Mouse (Mus musculus) heart, adult 2 months (tissue): ENCODE data around the gene Ccndbp1. TPM values are rescaled to one million over a fixed set of nuclear protein-coding genes. Genes with fewer than 3 reads are reported as not detected.

Source experiments
- DNase-seq, 2 experiments: peaks; one replicate each; pipeline ENCODE4 v3.0.0; 2021
- H3K27ac ChIP-seq: fragments of 200-600 bp; 2 replicates; pipeline ENCODE4 v1.8.1; 2022
- H3K27me3 ChIP-seq: fragments of 200-500 bp; 2 replicates; pipeline ENCODE4 v1.6.1; 2012; ENCODE audit warnings: mild to moderate bottlenecking, low read length, inconsistent platforms, mixed read lengths; ENCODE audit not compliant: control insufficient read depth, insufficient read depth
- H3K36me3 ChIP-seq: fragments of 200-500 bp; 2 replicates; pipeline ENCODE4 v1.6.1; 2012; ENCODE audit warnings: low read length, inconsistent platforms; ENCODE audit not compliant: control insufficient read depth, insufficient read depth
- H3K4me1 ChIP-seq: fragments of 200-500 bp; 2 replicates; pipeline ENCODE4 v1.6.1; 2011; ENCODE audit warnings: low read length; ENCODE audit not compliant: control insufficient read depth, insufficient read depth
- H3K4me3 ChIP-seq: fragments of 200-600 bp; 2 replicates; pipeline ENCODE4 v1.8.1; 2022
- H3K79me2 ChIP-seq: fragments of 200-500 bp; replicated peaks from 2 replicates; pipeline ENCODE4 v1.6.1; 2012; ENCODE audit warnings: mild to moderate bottlenecking, inconsistent platforms, low read length, moderate library complexity, mixed read lengths; ENCODE audit not compliant: control insufficient read depth, insufficient read depth
- H3K9ac ChIP-seq: fragments of 200-500 bp; 2 replicates; pipeline ENCODE4 v1.6.1; 2012; ENCODE audit warnings: low read depth, mild to moderate bottlenecking, control low read depth, inconsistent platforms, low read length, mixed read lengths
- CTCF ChIP-seq: fragments of 200-600 bp; IDR thresholded peaks from 2 replicates; pipeline ENCODE4 v1.8.1; 2022; ENCODE audit warnings: antibody characterized with exemption, mild to moderate bottlenecking, moderate library complexity
- EP300 ChIP-seq: fragments of 200-500 bp; IDR thresholded peaks from 2 replicates; pipeline ENCODE4 v1.6.1; 2011; ENCODE audit warnings: low read depth, low read length, control low read depth; ENCODE audit not compliant: insufficient read depth
- POLR2A ChIP-seq: fragments of 200-500 bp; IDR thresholded peaks from 2 replicates; pipeline ENCODE4 v1.6.1; 2011; ENCODE audit warnings: mild to moderate bottlenecking, low read depth, low read length, control low read depth; ENCODE audit not compliant: insufficient read depth
- WGBS: fragments of 180-500 bp; shearing (Covaris S2); methylation state at CpG from one replicate; pipeline ENCODE4 v1.1.7; 2018; 5-methylcytosine and 5-hydroxymethylcytosine counted together
- intact Hi-C: fragments of 180-260 bp; cut with DNase I; formaldehyde crosslinking; loops from one replicate; pipeline ENCODE4 v1.15.1; 2025
- polyA plus RNA-seq: library from polyadenylated mRNA; depleted of rRNA; stranded (reverse); fragments of >200 nt; gene quantifications from 2 replicates; pipeline ENCODE4 v1.2.3, GENCODE M21; 2012
- total RNA-seq, 2 experiments: library from RNA; stranded (reverse); gene quantifications; 2 replicates each; pipeline ENCODE4 v1.2.3; 2021

The Ccndbp1 gene
- total and polyA plus RNA-seq, 3 experiments = 27.8 to 44.4 (median 29.7) TPM

GRCm38 (mm10) chr2:121004018-121004811, 4.0 kb upstream of the Ccndbp1 start:
- Histone ChIP-seq H3K79me2 (no peaks in the 10 kb centered on the region), H3K27ac (no peak overlapping the region), H3K4me1 (no peaks in the 10 kb centered on the region), H3K27me3 (no peaks in the 10 kb centered on the region), H3K9ac (no peak overlapping the region), H3K36me3 (no peaks in the 10 kb centered on the region; the same call in 1 of the 2 replicates), H3K4me3 (no peak overlapping the region)
- WGBS = 81% methylated on average over 7 of the region's 7 CpGs
- DNase-seq = no peak
- TF ChIP-seq EP300 (no peak), CTCF (no peak), POLR2A (no peak)
- intact Hi-C loops = no loop called here

- Histone ChIP-seq H3K36me3 (no peaks in the 10 kb centered on the region; the same call in 1 of the 2 replicates), H3K4me1 (no peaks in the 10 kb centered on the region), H3K27ac (no peak overlapping the region), H3K79me2 (no peaks in the 10 kb centered on the region), H3K27me3 (no peaks in the 10 kb centered on the region), H3K4me3 (no peak overlapping the region), H3K9ac (no peak overlapping the region)
- TF ChIP-seq EP300 (no peak), CTCF (no peak), POLR2A (no peak)
- WGBS = 84% methylated on average over 1 of the region's 1 CpGs
- no peak for DNase-seq
- intact Hi-C loops = loop anchor here (5.0 kb wide), 1 partner anchor 35 kb away; the partner anchor contains the start of gene Ubr1
These were observed 1.2 kb upstream of the Ccndbp1 start for GRCm38 (mm10) chr2:121006986-121007385.

- Histone ChIP-seq H3K27ac (peak overlapping the region; percentile 65), H3K9ac (peak overlapping the region; percentile 80), H3K4me1 (no peaks in the 10 kb centered on the region), H3K4me3 (peak overlapping the region; percentile 68), H3K27me3 (no peaks in the 10 kb centered on the region), H3K36me3 (no peaks in the 10 kb centered on the region; the same call in 1 of the 2 replicates), H3K79me2 (no peaks in the 10 kb centered on the region)
- DNase-seq = no peak
- intact Hi-C loops = loop anchor here (5.0 kb wide), 1 partner anchor 36 kb away; the partner anchor contains the start of gene Ubr1
- under 1% methylated on average over 12 of the region's 12 CpGs for WGBS
- TF ChIP-seq CTCF (no peak), POLR2A (no peak), EP300 (no peak)
These were observed 433 bp downstream of the Ccndbp1 start for GRCm38 (mm10) chr2:121008664-121009007.

GRCm38 (mm10) chr2:121009071-121009677, 971 bp downstream of the Ccndbp1 start:
- Histone ChIP-seq H3K79me2 (no peaks in the 10 kb centered on the region), H3K9ac (peak overlapping the region; percentile 80), H3K4me1 (no peaks in the 10 kb centered on the region), H3K4me3 (peak overlapping the region; percentile 68), H3K36me3 (no peaks in the 10 kb centered on the region; the same call in 1 of the 2 replicates), H3K27me3 (no peaks in the 10 kb centered on the region), H3K27ac (no peak overlapping the region; the same call in 1 of the 2 replicates)
- intact Hi-C loops = loop anchor here (5.0 kb wide), 1 partner anchor 37 kb away; the partner anchor contains the start of gene Ubr1
- DNase-seq = no peak
- 19% methylated on average over 5 of the region's 5 CpGs for WGBS
- no peak for TF ChIP-seq EP300
- TF ChIP-seq CTCF = no peak
- no peak for TF ChIP-seq POLR2A

- Histone ChIP-seq H3K27me3 (no peaks in the 10 kb centered on the region), H3K27ac (no peak overlapping the region), H3K4me3 (no peak overlapping the region), H3K4me1 (no peaks in the 10 kb centered on the region), H3K36me3 (peaks cover 6% of the 10 kb centered on the region), H3K9ac (no peak overlapping the region), H3K79me2 (no peaks in the 10 kb centered on the region)
- WGBS = 88% methylated on average over 9 of the region's 9 CpGs
- DNase-seq = no peak
- intact Hi-C loops = no loop called here
- TF ChIP-seq CTCF (no peak), POLR2A (no peak), EP300 (no peak)
These were observed 4.5 kb downstream of the Ccndbp1 start for GRCm38 (mm10) chr2:121012676-121013075.

- no peaks in the 10 kb centered on the region for H3K4me1 ChIP-seq
- intact Hi-C loops = no loop called here
- H3K36me3 ChIP-seq = peaks cover 6% of the 10 kb centered on the region
- H3K79me2 ChIP-seq = no peaks in the 10 kb centered on the region
- DNase-seq = no peak
- no peak overlapping the region for H3K27ac ChIP-seq
- WGBS = 83% methylated on average over 2 of the region's 2 CpGs
- no peak overlapping the region for H3K9ac ChIP-seq
- no peak overlapping the region for H3K4me3 ChIP-seq
- H3K27me3 ChIP-seq = no peaks in the 10 kb centered on the region
- no peak for TF ChIP-seq EP300
- TF ChIP-seq POLR2A = no peak
- TF ChIP-seq CTCF = no peak
These were observed 7.3 kb downstream of the Ccndbp1 start for GRCm38 (mm10) chr2:121015507-121015906.
